Comparison of ENCODE assay signal across 9 mouse cellular contexts in genomic region chr9:122568691-122569441, GRCm38 (mm10).
A peak's percentile ranks its signal among the peaks of the same experiment; 100 is the strongest.
DNase-seq lines count a peak whose midpoint lies in the region; ATAC-seq and TF ChIP-seq lines count a peak whose summit lies in the region.
"Had no signal": no experiment of that assay in that cellular context is flagged by ENCODE, and none has a peak within 500 bp of the region (broad histone marks: within the 10 kb centered on the region; RNA-seq: fewer than 3 reads in every experiment).

No protein-coding gene starts in this region.

- no peak overlapping the region for H3K27ac ChIP-seq in ES-Bruce4 (ENCODE audit: insufficient read depth, low read length)
- H3K27ac ChIP-seq in forebrain, embryonic 10.5 days = peak overlapping the region; percentile 30; the same call in 1 of the 2 replicates
- H3K27ac ChIP-seq in intestine, embryonic 14.5 days (ENCODE audit: low read depth) = no peak overlapping the region
- H3K27ac ChIP-seq in midbrain, embryonic 11.5 days (ENCODE audit: low read depth, low read length) = no peak overlapping the region
- no peak overlapping the region for H3K27ac ChIP-seq in stomach, postnatal 0 days (replicated peaks)

- TF ChIP-seq EP300 in ES-Bruce4 (IDR thresholded peaks at IDR 0.05; ENCODE audit: insufficient read depth, low read depth, low read length) = no peak
- TF ChIP-seq EP300 in stomach, postnatal 0 days (optimal IDR thresholded peaks at IDR 0.05) = no peak

- H3K9ac ChIP-seq in ES-Bruce4 (ENCODE audit: low read depth, poor library complexity, severe bottlenecking) = no peak overlapping the region
- peak overlapping the region; percentile 13; the same call in 1 of the 2 replicates for H3K9ac ChIP-seq in intestine, embryonic 14.5 days (ENCODE audit: low read length)
- H3K9ac ChIP-seq in midbrain, embryonic 11.5 days (ENCODE audit: low read length) = peak overlapping the region; percentile 45; the same call in 1 of the 2 replicates
- H3K9ac ChIP-seq in stomach, postnatal 0 days (ENCODE audit: low read length) = no peak overlapping the region

- under 1% methylated on average over 68 of the region's 68 CpGs for WGBS in forebrain, embryonic 10.5 days
- under 1% methylated on average over 53 of the region's 68 CpGs for WGBS in intestine, embryonic 14.5 days
- under 1% methylated on average over 67 of the region's 68 CpGs for WGBS in midbrain, embryonic 11.5 days
- WGBS in stomach, postnatal 0 days = 1% methylated on average over 61 of the region's 68 CpGs

- no peak for TF ChIP-seq POLR2A in ES-Bruce4 (IDR thresholded peaks at IDR 0.05; ENCODE audit: insufficient read depth, low read length)

- peaks cover 14% of the 10 kb centered on the region for H3K27me3 ChIP-seq in ES-Bruce4 (ENCODE audit: control insufficient read depth, insufficient read depth, low read length, poor library complexity, severe bottlenecking)
- H3K27me3 ChIP-seq in forebrain, embryonic 10.5 days (ENCODE audit: poor library complexity, severe bottlenecking) = peaks cover 98% of the 10 kb centered on the region
- peaks cover 79% of the 10 kb centered on the region for H3K27me3 ChIP-seq in intestine, embryonic 14.5 days (replicated peaks; ENCODE audit: control insufficient read depth, insufficient read depth, low read length)
- peaks cover 72% of the 10 kb centered on the region for H3K27me3 ChIP-seq in midbrain, embryonic 11.5 days (ENCODE audit: control insufficient read depth, insufficient read depth, low read length)
- H3K27me3 ChIP-seq in stomach, postnatal 0 days (ENCODE audit: control insufficient read depth, insufficient read depth, low read length) = peaks cover 37% of the 10 kb centered on the region

- ATAC-seq in intestine, embryonic 14.5 days (replicated peaks; ENCODE audit: low FRiP score, low TSS enrichment, low read depth) = no peak; the same call in 1 of the 2 replicates
- 0 out of 2 replicates have a peak, but pooled peaks have one; percentile 18 for ATAC-seq in midbrain, embryonic 11.5 days (ENCODE audit: low FRiP score)
- peak; percentile 56 for ATAC-seq in stomach, postnatal 0 days (ENCODE audit: low FRiP score, low TSS enrichment)

- H3K36me3 ChIP-seq in ES-Bruce4 (ENCODE audit: control insufficient read depth, insufficient read depth, low read length, poor library complexity, severe bottlenecking) = no peaks in the 10 kb centered on the region
- no peaks in the 10 kb centered on the region for H3K36me3 ChIP-seq in forebrain, embryonic 10.5 days (replicated peaks)
- H3K36me3 ChIP-seq in intestine, embryonic 14.5 days (ENCODE audit: control insufficient read depth, insufficient read depth, low read length) = no peaks in the 10 kb centered on the region
- no peaks in the 10 kb centered on the region for H3K36me3 ChIP-seq in midbrain, embryonic 11.5 days (ENCODE audit: control insufficient read depth, insufficient read depth, low read length)
- no peaks in the 10 kb centered on the region for H3K36me3 ChIP-seq in stomach, postnatal 0 days (ENCODE audit: control insufficient read depth, insufficient read depth, low read length)

- H3K4me2 ChIP-seq in intestine, embryonic 14.5 days (ENCODE audit: low read length) = peak overlapping the region; percentile 68
- H3K4me2 ChIP-seq in midbrain, embryonic 11.5 days = peak overlapping the region; percentile 70
- peak overlapping the region; percentile 53 for H3K4me2 ChIP-seq in stomach, postnatal 0 days (replicated peaks; ENCODE audit: low read depth)

- DNase-seq in cerebellum, postnatal 25 days = peak; percentile 30 to 34
- DNase-seq in cerebellum, adult 11-12 months = no peak
- DNase-seq in forebrain, embryonic 10.5 days (ENCODE audit: extremely low spot score, low spot score) = peak; percentile 44
- DNase-seq in intestine, embryonic 14.5 days (ENCODE audit: low spot score) = peak; percentile 63
- DNase-seq in midbrain, embryonic 11.5 days (ENCODE audit: low spot score, missing footprints) = peak; percentile 93
- DNase-seq in stomach, postnatal 0 days (ENCODE audit: low spot score) = peak; percentile 50
- DNase-seq in spleen, postnatal 10 days (ENCODE audit: low spot score in 2 of 2) = no peak

- TF ChIP-seq CTCF in ES-Bruce4 (IDR thresholded peaks at IDR 0.05; ENCODE audit: low read depth, low read length) = no peak
- no peak for TF ChIP-seq CTCF in stomach, postnatal 0 days (IDR thresholded peaks at IDR 0.05; ENCODE audit: low read depth)

- peaks cover 3% of the 10 kb centered on the region for H3K4me1 ChIP-seq in ES-Bruce4 (ENCODE audit: control insufficient read depth, insufficient read depth, low read length)
- H3K4me1 ChIP-seq in forebrain, embryonic 10.5 days = peaks cover 46% of the 10 kb centered on the region
- H3K4me1 ChIP-seq in intestine, embryonic 14.5 days (replicated peaks; ENCODE audit: control insufficient read depth, insufficient read depth, low read length) = peaks cover 11% of the 10 kb centered on the region; the same call in 1 of the 2 replicates
- peaks cover 17% of the 10 kb centered on the region for H3K4me1 ChIP-seq in midbrain, embryonic 11.5 days (ENCODE audit: control insufficient read depth, insufficient read depth, low read length)
- H3K4me1 ChIP-seq in stomach, postnatal 0 days (replicated peaks; ENCODE audit: control insufficient read depth, insufficient read depth) = no peaks in the 10 kb centered on the region; the same call in 1 of the 2 replicates

- H3K9me3 ChIP-seq in ES-Bruce4 (replicated peaks; ENCODE audit: control insufficient read depth, insufficient read depth, low read length, poor library complexity, severe bottlenecking) = no peaks in the 10 kb centered on the region
- no peaks in the 10 kb centered on the region for H3K9me3 ChIP-seq in forebrain, embryonic 10.5 days
- H3K9me3 ChIP-seq in intestine, embryonic 14.5 days (ENCODE audit: control insufficient read depth, low read length) = no peaks in the 10 kb centered on the region
- H3K9me3 ChIP-seq in midbrain, embryonic 11.5 days (ENCODE audit: control insufficient read depth, low read length) = no peaks in the 10 kb centered on the region
- no peaks in the 10 kb centered on the region for H3K9me3 ChIP-seq in stomach, postnatal 0 days (ENCODE audit: control insufficient read depth, low read length)

- H3K4me3 ChIP-seq in ES-Bruce4 (ENCODE audit: low read depth, low read length) = peak overlapping the region; percentile 43
- peak overlapping the region; percentile 55 for H3K4me3 ChIP-seq in forebrain, embryonic 10.5 days
- H3K4me3 ChIP-seq in intestine, embryonic 14.5 days (ENCODE audit: low read depth, low read length) = peak overlapping the region; percentile 37
- peak overlapping the region; percentile 41 for H3K4me3 ChIP-seq in midbrain, embryonic 11.5 days (ENCODE audit: low read depth, low read length)
- H3K4me3 ChIP-seq in stomach, postnatal 0 days (ENCODE audit: low read depth, low read length) = peak overlapping the region; percentile 27
- H3K4me3 ChIP-seq: myocyte had no signal

Comparison
In these comparisons a context has a peak if more than half of its experiments do, and no peak if none do; other contexts are left out.
1. DNase-seq: peak in cerebellum, postnatal 25 days (2 of 2), forebrain, embryonic 10.5 days (single experiment), intestine, embryonic 14.5 days (single experiment), midbrain, embryonic 11.5 days (single experiment) and stomach, postnatal 0 days (single experiment); none in cerebellum, adult 11-12 months (single experiment) and spleen, postnatal 10 days (0 of 2).
2. H3K9ac ChIP-seq: peak in intestine, embryonic 14.5 days (single experiment) and midbrain, embryonic 11.5 days (single experiment); none in ES-Bruce4 (single experiment) and stomach, postnatal 0 days (single experiment).
3. Peak in every context shown above with its lines, with median percentiles within 50 percentile points of each other: H3K4me3 ChIP-seq and H3K4me2 ChIP-seq.